Mouse (Mus musculus): Measurements from ENCODE around the gene Slc26a10. TPM values are rescaled to one million over a fixed set of nuclear protein-coding genes. Genes with fewer than 3 reads are reported as not detected.

Gene Slc26a10
- polyA plus RNA-seq, 1 experiment, result 1.3 TPM

- TF ChIP-seq POLR2AphosphoS2 (IDR thresholded peaks at IDR 0.05; ENCODE audit: insufficient read length, low read depth), result peak; percentile 6
- no peak for TF ChIP-seq POLR2A (IDR thresholded peaks at IDR 0.05; ENCODE audit: insufficient read length, low read depth)
- H3K4me2 ChIP-seq (ENCODE audit: low read depth), result no peak overlapping the region
- peaks cover 5% of the 10 kb centered on the region for H3K36me3 ChIP-seq (ENCODE audit: control insufficient read depth, insufficient read depth)
- H3K27me3 ChIP-seq (ENCODE audit: control insufficient read depth, insufficient read depth, insufficient read length), result no peaks in the 10 kb centered on the region
- H3K79me2 ChIP-seq (ENCODE audit: control insufficient read depth, insufficient read depth), result peaks cover 2% of the 10 kb centered on the region
- H3K4me3 ChIP-seq, result no peak overlapping the region
- no peak overlapping the region for H3ac ChIP-seq (ENCODE audit: control insufficient read depth, insufficient read length)
Measured at GRCm38 (mm10) chr10:127197505-127198110, 17.2 kb upstream of the Slc26a10 start.

GRCm38 (mm10) chr10:127197104-127197503 lies 16.7 kb upstream of the Slc26a10 start:
- H3K4me3 ChIP-seq, result peak overlapping the region; percentile 93
- TF ChIP-seq USF1 (IDR thresholded peaks at IDR 0.05; ENCODE audit: low read depth) (no peak), SRF (IDR thresholded peaks at IDR 0.05; ENCODE audit: control insufficient read depth, insufficient read length, low read depth) (no peak), TCF12 (IDR thresholded peaks at IDR 0.05; ENCODE audit: insufficient read depth, poor library complexity, severe bottlenecking) (no peak), REST (IDR thresholded peaks at IDR 0.05; ENCODE audit: insufficient read depth, insufficient read length) (no peak), POLR2A (IDR thresholded peaks at IDR 0.05; ENCODE audit: insufficient read length, low read depth) (no peak), MYOG (IDR thresholded peaks at IDR 0.05; ENCODE audit: control insufficient read depth in 1 of 3, insufficient read depth in 1 of 3, insufficient read length in 2 of 3, low read depth in 2 of 3) (no peak), POLR2AphosphoS2 (IDR thresholded peaks at IDR 0.05; ENCODE audit: insufficient read length, low read depth) (no peak), CEBPB (IDR thresholded peaks at IDR 0.05; ENCODE audit: insufficient read depth, poor library complexity, severe bottlenecking) (no peak), TCF3 (IDR thresholded peaks at IDR 0.05; ENCODE audit: insufficient read length, low read depth) (no peak), E2F4 (IDR thresholded peaks at IDR 0.05; ENCODE audit: insufficient read depth) (no peak), MAX (IDR thresholded peaks at IDR 0.05; ENCODE audit: low read depth) (no peak), MYOD1 (IDR thresholded peaks at IDR 0.05; ENCODE audit: control insufficient read depth in 1 of 3, insufficient read length in 2 of 3, low read depth in 2 of 3) (no peak)
- peaks cover 5% of the 10 kb centered on the region for H3K36me3 ChIP-seq (ENCODE audit: control insufficient read depth, insufficient read depth)

GRCm38 (mm10) chr10:127196392-127196791 lies 15.9 kb upstream of the Slc26a10 start:
- Histone ChIP-seq H3K27me3 (ENCODE audit: control insufficient read depth, insufficient read depth, insufficient read length) (no peaks in the 10 kb centered on the region), H3K4me2 (ENCODE audit: low read depth) (peak overlapping the region; percentile 99), H3ac (ENCODE audit: control insufficient read depth, insufficient read length) (peak overlapping the region; percentile 75), H3K36me3 (ENCODE audit: control insufficient read depth, insufficient read depth) (peaks cover 5% of the 10 kb centered on the region), H3K4me3 (peak overlapping the region; percentile 93), H3K79me2 (ENCODE audit: control insufficient read depth, insufficient read depth) (peaks cover 2% of the 10 kb centered on the region)
- TF ChIP-seq TCF12 (IDR thresholded peaks at IDR 0.05; ENCODE audit: insufficient read depth, poor library complexity, severe bottlenecking) (no peak), TCF3 (IDR thresholded peaks at IDR 0.05; ENCODE audit: insufficient read length, low read depth) (no peak), MYOG (IDR thresholded peaks at IDR 0.05; ENCODE audit: control insufficient read depth in 1 of 3, insufficient read depth in 1 of 3, insufficient read length in 2 of 3, low read depth in 2 of 3) (no peak), POLR2AphosphoS2 (IDR thresholded peaks at IDR 0.05; ENCODE audit: insufficient read length, low read depth) (no peak), CEBPB (IDR thresholded peaks at IDR 0.05; ENCODE audit: insufficient read depth, poor library complexity, severe bottlenecking) (no peak), MYOD1 (IDR thresholded peaks at IDR 0.05; ENCODE audit: control insufficient read depth in 1 of 3, insufficient read length in 2 of 3, low read depth in 2 of 3) (no peak), MAX (IDR thresholded peaks at IDR 0.05; ENCODE audit: low read depth) (no peak), SRF (IDR thresholded peaks at IDR 0.05; ENCODE audit: control insufficient read depth, insufficient read length, low read depth) (no peak), USF1 (IDR thresholded peaks at IDR 0.05; ENCODE audit: low read depth) (no peak), POLR2A (IDR thresholded peaks at IDR 0.05; ENCODE audit: insufficient read length, low read depth) (no peak), REST (IDR thresholded peaks at IDR 0.05; ENCODE audit: insufficient read depth, insufficient read length) (no peak), E2F4 (IDR thresholded peaks at IDR 0.05; ENCODE audit: insufficient read depth) (no peak)

More at GRCm38 (mm10) chr10:127197104-127197503, 16.7 kb upstream of the Slc26a10 start:
- H3K27me3 ChIP-seq (ENCODE audit: control insufficient read depth, insufficient read depth, insufficient read length), result no peaks in the 10 kb centered on the region
- H3ac ChIP-seq (ENCODE audit: control insufficient read depth, insufficient read length), result no peak overlapping the region
- H3K4me2 ChIP-seq (ENCODE audit: low read depth), result no peak overlapping the region
- H3K79me2 ChIP-seq (ENCODE audit: control insufficient read depth, insufficient read depth), result peaks cover 2% of the 10 kb centered on the region

- no peaks in the 10 kb centered on the region for H3K27me3 ChIP-seq (ENCODE audit: control insufficient read depth, insufficient read depth, insufficient read length)
- peak; percentile 62 for TF ChIP-seq POLR2A (IDR thresholded peaks at IDR 0.05; ENCODE audit: insufficient read length, low read depth)
- no peak for TF ChIP-seq SRF (IDR thresholded peaks at IDR 0.05; ENCODE audit: control insufficient read depth, insufficient read length, low read depth)
- no peak for TF ChIP-seq MYOD1 (IDR thresholded peaks at IDR 0.05; ENCODE audit: control insufficient read depth in 1 of 3, insufficient read length in 2 of 3, low read depth in 2 of 3)
- no peak for TF ChIP-seq POLR2AphosphoS2 (IDR thresholded peaks at IDR 0.05; ENCODE audit: insufficient read length, low read depth)
- TF ChIP-seq TCF12 (IDR thresholded peaks at IDR 0.05; ENCODE audit: insufficient read depth, poor library complexity, severe bottlenecking), result no peak
- peak; percentile 76 for TF ChIP-seq USF1 (IDR thresholded peaks at IDR 0.05; ENCODE audit: low read depth)
- no peak for TF ChIP-seq MAX (IDR thresholded peaks at IDR 0.05; ENCODE audit: low read depth)
- TF ChIP-seq CEBPB (IDR thresholded peaks at IDR 0.05; ENCODE audit: insufficient read depth, poor library complexity, severe bottlenecking), result no peak
- TF ChIP-seq REST (IDR thresholded peaks at IDR 0.05; ENCODE audit: insufficient read depth, insufficient read length), result no peak
- no peak for TF ChIP-seq TCF3 (IDR thresholded peaks at IDR 0.05; ENCODE audit: insufficient read length, low read depth)
- H3ac ChIP-seq (ENCODE audit: control insufficient read depth, insufficient read length), result peak within 1 kb of the TSS; percentile 75
- peak within 1 kb of the TSS; percentile 93 for H3K4me3 ChIP-seq
- peaks cover 2% of the 10 kb centered on the region for H3K79me2 ChIP-seq (ENCODE audit: control insufficient read depth, insufficient read depth)
- H3K4me2 ChIP-seq (ENCODE audit: low read depth), result peak within 1 kb of the TSS; percentile 99
- no peaks in the 10 kb centered on the region for H3K36me3 ChIP-seq (ENCODE audit: control insufficient read depth, insufficient read depth)
Measured at GRCm38 (mm10) chr10:127195328-127196129, 15.1 kb upstream of the Slc26a10 start, which contains the start of gene Dtx3. TSS of gene Dtx3 (minus strand) at chr10:127195728.

Measured in myocyte (in vitro differentiated cells).